Mouse (Mus musculus): ENCODE measurements around the gene Rnf40. TPM values are rescaled to one million over a fixed set of nuclear protein-coding genes. Genes with fewer than 3 reads are reported as not detected.
A peak's percentile ranks its signal among the peaks of the same experiment; 100 is the strongest.

Rnf40 gene
- total RNA-seq (2021) = 10 to 100 TPM; 48.4 to 50.5 TPM
- long read RNA-seq, experiment 1, full-length matches to known transcripts = 40 of 62 reads
- long read RNA-seq, experiment 1, partial matches to known transcripts = 7 of 62 reads
- long read RNA-seq, experiment 1, other reads (novel, unspliced or antisense) = 15 of 62 reads
- long read RNA-seq, experiment 2, full-length matches to known transcripts = 53 of 89 reads
- long read RNA-seq, experiment 2, partial matches to known transcripts = 14 of 89 reads
- long read RNA-seq, experiment 2, other reads (novel, unspliced or antisense) = 22 of 89 reads

DNA sequence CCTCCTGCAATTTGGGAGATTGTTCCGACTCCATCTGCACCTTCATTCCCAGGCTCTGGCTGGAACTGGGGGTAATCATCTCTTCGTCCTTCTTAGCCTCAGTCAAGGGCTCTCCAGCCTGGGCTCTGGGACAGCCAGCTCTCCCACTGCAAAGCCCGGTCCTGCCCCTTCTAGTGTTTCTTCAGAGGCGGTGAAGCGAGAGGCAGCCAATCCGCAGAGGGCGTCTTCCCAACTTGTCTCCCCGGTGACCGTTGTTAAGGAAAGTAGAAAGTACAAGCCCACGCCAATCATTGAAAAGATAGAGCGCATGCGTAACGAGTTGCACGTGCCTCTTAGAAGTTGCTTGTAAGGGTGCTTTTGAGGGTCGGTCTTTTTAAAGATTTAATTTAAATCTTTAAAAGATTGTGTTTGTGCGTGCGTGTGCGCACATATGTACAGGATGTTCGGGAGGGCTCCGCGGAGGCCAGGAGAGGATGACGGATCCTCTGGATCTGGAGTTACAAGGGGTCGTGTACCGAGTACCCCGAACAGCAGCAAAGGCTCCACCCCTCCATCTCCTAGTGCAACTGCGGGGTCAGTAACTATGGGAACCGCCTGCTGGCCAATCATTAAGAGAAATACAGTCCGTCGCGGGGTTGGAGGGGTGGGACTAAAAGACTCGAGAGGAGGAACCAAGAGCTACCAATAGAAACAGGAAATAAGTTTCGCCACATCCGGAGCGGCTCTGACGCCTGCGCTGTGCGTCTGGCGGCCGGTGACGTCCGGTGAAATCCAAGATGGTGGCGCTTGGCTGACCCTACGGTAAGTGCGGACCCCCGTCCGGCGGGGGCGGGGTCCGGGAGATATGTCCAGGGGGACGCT is at the start of gene Rnf40, which contains the start of gene Ccdc189:
Gene Rnf40 (plus strand): TSS at position 757 of the 861 bp plus-strand sequence.
Gene Ccdc189 (minus strand): TSS at position 585 of the 861 bp plus-strand sequence.
- DNase-seq (ENCODE audit: low spot score in 2 of 2) = peak; percentile 69 to 89

DNA sequence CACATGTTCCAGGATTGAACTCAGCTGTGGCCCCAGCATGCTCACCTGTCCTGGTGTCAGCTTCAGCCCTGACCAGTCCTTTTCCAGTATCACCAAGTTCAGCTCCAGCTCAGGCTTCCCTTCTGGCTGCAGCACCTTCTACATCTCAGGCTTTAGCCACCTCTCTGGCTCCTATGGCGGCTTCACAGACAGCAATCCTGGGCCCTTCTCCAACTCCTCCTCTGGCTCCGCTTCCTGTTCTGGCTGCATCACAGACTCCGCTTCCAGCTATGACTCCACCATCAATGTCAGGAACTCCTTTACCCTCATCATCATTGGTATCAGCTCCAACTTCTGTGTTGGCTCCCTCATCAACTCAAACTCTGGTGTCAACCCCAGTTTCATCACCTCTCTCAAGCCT is 46.9 kb upstream of the Rnf40 start:
- DNase-seq (ENCODE audit: low spot score in 2 of 2) = no peak

DNA sequence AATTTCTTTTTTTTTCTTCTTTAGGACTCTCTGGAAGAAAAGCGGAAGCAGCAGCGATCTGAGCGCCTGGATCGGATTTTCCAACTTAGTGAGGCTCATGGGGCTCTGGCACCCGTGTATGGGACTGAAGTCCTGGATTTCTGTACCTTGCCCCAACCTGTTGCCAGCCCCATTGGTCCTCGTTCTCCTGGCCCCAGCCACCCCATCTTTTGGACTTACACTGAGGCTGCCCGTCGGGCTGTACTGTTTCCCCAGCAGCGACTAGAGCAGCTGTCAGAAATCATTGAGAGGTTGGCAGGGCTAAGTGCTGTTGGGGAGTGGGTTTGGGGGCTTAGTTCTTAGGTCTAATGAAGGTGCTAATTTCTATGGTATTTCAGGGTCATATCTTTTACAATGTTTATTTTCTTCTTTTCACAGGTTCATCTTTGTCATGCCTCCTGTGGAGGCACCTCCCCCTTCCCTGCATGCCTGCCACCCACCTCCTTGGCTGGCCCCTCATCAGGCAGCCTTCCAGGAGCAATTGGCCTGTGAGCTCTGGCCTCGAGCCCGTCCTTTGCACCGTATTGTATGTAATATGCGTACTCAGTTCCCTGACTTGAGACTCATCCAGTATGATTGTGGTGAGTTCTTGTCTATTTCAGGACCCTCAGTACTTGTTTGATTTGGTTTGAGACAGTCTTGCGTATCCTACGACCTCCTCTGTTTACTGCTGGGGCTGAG is 39.3 kb upstream of the Rnf40 start:
- DNase-seq (ENCODE audit: low spot score in 2 of 2) = no peak

DNA sequence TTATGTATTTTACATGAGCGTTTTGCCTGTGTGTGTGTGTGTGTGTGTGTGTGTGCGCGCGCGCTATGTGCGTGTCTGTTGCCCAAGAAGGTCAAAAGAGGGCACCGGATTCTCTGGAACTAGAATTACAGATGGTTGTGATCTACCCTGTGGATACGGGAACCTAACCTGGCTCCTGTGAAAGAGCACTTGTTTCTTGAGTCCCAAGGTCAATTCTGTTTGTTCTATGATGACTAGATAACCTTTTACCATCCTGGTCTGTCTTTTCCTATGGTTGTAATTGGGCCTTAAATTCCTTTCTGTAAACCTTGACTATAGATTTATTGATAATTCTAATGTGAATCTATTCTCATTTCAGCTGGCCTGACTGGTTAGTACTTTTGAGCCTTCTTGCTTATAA is 37.0 kb upstream of the Rnf40 start:
- DNase-seq (ENCODE audit: low spot score in 2 of 2) = no peak

DNA sequence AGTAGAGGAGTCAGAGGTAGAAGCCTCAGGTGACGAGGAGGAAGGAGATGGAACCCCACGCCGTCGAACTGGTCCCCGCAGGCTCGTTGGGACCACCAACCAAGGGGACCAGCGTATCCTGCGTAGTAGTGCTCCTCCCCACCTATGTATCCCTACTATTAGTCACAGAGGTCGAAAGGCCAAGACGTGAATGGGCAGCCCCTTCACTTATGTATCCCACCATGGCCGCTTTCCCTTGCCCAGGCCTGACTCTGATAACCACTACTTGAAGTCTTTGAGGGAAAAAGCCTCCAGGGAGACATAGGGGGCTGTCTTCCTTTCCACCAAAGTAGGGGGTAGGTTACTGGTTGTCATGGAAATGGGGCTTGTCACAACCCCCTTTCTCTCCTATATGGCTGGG is 28.0 kb upstream of the Rnf40 start:
- DNase-seq (ENCODE audit: low spot score in 2 of 2) = no peak

DNA sequence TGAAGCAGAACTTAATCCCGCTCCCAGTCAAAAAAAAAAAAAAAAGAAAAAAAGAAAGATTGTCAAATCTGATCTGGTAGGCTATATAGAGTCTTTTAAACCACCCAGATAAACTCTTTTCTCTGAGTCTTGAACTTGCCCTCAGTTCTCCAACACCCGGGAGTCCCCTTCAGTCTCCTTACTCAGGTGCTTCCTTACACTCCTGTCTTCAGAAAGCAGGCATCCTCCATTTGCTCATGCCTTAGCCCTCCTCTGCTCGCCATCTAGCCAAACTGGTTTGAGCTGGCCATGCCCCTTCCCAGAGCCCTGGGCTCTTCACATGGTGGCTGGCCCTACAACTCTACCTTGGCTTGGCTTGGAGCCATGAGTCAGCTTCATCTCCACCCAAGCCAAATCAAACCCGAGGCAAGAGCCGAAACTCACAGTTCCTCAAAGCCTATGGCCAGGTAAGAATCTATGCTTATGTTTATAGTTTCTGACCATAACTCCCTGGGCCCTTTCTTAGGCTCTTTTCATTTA is 27.2 kb upstream of the Rnf40 start, which contains the start of gene Tmem265:
Gene Tmem265 (plus strand): TSS at position 51 of the 519 bp plus-strand sequence.
- no peak for DNase-seq (ENCODE audit: low spot score in 2 of 2)

DNA sequence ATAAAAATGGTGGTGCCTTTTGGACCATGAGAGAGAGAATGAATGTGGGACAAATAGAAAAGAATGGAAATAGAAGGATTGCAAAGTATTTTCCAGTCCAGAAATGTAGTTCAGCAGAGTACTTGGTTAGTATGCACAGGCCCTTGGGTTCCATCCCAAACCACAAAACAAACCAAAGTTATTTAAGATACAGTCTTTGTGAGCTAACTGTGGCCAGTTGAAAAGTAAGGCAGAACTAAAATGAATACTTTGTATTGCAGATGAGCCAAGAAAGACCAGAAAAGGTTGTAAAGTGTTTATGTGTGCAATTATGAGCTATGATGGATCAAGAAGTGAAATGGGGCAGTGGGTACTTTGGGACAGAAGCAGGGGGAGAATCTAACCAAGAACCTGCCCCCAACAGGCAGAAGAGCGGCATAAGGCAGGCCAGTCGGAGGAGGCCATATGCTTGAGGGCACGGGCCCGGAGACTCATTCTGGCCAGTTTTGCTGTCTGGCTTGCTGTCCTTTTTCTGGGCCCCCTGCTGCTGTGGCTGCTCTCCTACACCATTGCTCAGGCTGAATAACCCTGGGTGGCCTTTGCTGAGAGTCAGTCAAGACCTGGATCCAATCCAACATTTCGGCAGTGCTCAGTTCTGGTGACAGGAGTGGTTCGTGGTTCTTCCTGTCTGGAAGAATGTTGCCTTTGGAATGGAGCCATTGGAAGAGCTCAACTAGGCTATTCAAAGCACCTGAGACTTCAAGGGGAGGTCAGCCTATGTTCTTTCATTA is 24.0 kb upstream of the Rnf40 start:
- DNase-seq (ENCODE audit: low spot score in 2 of 2) = no peak

DNA sequence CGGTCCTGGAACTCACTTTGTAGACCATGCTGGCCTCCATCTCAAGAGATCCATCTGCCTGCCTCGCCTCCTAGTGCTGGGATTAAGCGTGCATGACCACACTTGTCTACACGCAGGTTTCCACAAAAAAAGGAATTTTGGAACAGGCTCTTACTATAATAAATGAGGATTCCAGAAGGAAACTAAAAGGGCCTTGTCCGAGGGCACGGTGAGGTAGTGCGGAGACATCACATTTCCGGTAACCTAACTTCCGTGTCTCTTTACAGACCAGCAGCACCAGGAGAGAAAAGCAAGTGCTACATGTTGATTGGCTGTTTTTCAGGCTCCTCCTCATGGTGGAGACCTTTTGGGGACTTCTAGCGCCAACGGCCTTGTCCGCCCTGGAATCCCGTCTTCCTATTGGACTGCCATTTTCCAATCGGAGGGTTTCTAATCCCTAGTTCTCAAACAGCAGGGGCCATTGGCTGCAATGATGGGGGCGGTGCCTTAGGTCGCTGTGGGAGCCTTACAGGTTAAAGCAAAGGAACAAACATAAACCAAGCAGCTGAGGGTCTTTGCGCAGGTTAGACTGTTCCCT is 15.6 kb upstream of the Rnf40 start, which contains the start of gene Phkg2:
Gene Phkg2 (plus strand): TSS at position 446 of the 577 bp plus-strand sequence.
- DNase-seq (ENCODE audit: low spot score in 2 of 2) = peak; percentile 61 to 85

DNA sequence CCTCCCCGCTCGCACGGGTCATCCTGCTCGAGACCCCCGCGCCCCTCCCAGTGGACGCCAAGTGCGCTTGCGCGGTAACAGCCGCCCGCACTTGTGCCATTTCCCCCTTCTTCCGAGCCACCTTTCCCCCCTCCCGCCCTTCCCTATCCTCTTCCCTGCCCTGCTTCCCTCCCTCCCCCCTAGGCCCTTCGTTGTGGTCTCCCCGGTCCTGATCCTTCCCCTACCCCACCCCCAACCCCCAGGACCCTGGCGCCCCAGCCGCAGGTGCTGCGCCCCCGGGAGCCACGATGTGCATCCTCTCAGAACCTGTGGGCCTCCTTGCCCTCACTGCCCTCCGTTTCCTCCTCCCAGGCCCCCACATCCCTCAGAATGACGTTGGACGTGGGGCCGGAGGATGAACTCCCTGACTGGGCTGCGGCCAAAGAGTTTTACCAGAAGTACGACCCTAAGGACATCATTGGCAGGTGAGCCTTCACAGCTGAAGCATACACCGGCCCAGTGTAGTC is 15.0 kb upstream of the Rnf40 start:
- DNase-seq (ENCODE audit: low spot score in 2 of 2) = peak in 1 of 2 experiments; percentile 22

DNA sequence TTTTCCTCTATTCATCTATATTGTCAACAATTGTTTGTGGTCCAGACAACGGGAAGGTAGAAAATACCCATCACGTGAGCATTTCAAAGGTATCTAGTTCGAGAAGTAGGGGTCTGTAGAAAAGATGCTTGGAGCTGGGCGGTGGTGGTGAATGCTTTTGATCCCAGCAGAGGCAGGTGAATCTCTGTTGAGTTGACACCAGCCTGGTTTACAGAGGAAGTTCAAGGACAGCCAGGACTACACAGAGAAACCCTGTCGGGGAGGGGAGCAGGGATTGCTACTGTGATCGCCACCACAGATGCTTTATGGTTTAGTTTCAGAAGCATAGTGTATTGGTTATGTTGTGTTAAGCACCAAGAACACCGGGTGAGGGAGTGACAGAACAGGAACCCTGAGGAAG is 14.5 kb upstream of the Rnf40 start:
- no peak for DNase-seq (ENCODE audit: low spot score in 2 of 2)

DNA sequence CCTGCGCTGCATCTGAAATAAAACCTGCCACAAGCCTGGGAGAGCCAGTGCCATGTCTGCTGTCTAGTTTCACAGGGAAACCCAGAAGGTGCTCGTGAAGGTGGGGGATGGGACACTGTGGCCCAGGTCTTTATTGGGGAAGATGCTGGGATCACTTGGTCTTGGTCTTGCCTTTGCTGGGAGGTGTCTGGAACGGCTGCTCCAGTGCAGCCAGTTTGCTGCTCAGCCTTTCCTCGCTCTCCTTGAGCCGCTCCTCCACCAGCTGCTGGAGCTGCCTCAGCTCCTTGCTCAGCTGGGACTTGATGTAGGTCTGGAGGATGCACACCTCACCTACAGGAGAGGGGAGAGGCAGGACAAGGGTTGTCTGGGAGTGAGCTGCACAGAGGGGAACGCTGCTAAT is 5.3 kb upstream of the Rnf40 start:
- no peak for DNase-seq (ENCODE audit: low spot score in 2 of 2)

DNA sequence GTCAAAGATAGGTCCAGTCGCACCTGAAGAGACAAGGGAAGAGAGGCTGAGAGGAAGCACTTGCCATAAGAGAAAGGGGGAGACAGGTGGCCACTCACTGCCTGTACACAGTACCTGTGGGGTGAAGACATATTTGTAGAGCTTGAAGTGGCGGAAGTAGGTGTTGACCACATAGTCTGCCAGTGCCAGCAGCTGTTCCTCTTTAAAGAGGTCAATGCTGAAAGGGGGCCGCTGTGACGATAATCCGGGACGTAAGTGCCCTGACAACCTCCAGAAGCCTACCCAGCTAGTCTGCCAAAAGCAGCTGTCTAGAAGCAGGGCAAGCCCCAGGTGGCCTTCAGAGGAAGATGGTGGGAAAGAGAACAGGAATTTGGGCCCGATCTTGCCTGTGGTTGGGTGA is 3.5 kb upstream of the Rnf40 start:
- DNase-seq (ENCODE audit: low spot score in 2 of 2) = no peak

DNA sequence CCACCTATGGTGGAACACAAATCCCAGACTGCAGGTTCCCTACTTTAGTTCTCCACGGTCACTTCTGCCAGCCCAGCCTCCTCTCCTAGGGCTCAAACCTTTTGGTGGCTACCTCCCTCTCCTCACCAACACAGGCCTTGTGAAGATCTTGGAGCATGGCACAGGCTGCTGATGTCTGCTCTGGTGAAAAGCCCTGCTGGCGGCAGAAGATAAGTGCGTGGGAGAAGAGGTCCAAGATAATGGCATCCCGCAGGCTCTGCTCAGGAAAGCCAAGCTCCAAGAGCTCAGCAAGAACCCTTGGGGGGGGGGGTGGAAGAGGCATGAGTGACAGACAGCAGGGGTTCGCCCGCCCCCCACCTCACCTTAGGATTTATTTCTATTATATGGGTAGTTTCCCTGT is 2.4 kb upstream of the Rnf40 start:
- no peak for DNase-seq (ENCODE audit: low spot score in 2 of 2)

DNA sequence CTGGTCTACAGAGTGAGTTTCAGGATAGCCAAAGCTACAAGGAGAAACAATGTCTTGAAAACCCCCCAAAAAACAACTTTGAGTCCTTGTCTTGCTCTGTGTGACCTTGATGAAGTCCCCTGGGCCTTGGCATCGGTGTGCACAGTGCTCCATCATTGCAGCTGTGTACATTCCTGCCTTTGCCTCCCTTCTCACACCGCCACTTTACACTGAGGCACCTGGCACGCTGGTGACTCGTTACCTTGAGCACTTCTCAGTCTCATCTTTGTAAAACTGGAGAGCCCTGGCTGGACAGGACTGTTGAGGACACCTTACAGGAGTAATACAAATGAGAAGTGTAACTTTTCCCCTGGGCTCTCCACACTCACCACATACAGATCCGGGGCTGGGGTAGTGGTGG is 1.4 kb upstream of the Rnf40 start:
- no peak for DNase-seq (ENCODE audit: low spot score in 2 of 2)

DNA sequence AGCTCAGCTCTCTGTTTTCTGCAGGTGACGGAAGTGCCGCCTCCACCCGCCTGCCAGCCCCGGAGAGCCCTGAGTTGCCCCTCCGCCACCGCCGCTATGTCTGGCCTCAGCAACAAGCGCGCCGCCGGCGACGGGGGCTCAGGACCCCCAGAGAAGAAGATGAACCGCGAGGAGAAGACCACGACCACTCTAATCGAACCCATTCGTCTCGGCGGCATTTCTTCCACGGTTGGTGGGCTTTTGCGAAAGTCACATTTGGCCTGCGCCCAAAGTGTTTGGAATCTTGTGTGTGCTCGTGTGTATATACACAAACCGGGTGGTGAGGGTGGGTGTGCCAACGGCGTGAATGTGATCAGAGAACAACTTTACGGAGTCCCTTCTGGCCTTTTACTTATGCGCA is 334 bp downstream of the Rnf40 start:
- no peak for DNase-seq (ENCODE audit: low spot score in 2 of 2)

DNA sequence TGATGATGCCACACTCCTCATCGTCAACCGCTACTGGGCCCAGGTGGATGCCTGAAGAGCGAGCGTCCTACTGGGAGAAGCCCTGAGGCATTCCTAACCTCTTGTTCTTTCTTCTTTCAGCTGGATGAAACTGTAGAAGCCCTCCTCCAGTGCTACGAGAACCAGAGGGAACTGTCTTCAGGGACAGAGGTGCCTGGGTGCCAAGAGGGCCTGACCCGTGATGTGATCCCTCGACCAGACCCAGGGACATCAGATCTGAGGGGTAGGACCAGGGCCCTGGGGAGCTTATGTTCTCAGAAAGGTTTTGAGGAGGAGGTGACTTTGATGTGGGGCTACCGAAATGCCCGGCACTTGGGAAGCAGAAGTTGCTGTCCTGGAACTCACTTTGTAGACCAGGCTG is 1.1 kb downstream of the Rnf40 start:
- DNase-seq (ENCODE audit: low spot score in 2 of 2) = no peak

DNA sequence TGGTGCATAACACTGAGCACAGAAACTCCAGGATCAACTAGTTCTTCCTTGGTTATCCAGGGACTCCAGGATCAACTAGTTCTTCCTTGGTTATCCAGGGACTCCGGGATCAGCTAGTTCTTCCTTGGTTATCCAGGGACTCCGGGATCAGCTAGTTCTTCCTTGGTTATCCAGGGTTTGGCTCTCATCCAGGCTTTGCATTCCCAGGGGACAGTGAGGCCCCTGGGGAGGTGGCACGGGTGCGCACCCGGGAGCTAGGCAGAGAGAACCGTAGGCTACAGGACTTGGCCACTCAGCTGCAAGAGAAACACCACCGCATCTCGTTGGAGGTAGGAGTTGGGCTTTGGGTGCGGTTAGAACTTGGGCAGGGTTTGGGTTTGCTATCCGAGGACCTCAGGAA is 2.5 kb downstream of the Rnf40 start:
- DNase-seq (ENCODE audit: low spot score in 2 of 2) = no peak

DNA sequence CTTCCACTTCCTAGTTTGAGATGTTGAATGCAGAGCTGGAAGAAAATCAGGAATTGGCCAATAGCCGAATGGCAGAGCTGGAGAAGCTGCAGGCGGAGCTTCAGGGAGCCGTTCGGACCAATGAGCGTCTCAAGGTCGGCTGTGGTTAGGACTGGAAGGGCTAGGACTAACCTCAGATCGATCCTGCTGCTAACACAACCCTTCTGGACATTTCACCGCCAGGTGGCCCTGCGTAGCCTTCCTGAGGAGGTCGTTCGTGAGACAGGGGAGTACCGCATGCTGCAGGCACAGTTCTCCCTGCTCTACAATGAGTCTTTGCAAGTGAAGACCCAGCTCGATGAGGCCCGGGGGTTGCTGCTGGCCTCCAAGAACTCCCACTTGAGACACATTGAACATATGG is 4.0 kb downstream of the Rnf40 start:
- DNase-seq (ENCODE audit: low spot score in 2 of 2) = no peak

DNA sequence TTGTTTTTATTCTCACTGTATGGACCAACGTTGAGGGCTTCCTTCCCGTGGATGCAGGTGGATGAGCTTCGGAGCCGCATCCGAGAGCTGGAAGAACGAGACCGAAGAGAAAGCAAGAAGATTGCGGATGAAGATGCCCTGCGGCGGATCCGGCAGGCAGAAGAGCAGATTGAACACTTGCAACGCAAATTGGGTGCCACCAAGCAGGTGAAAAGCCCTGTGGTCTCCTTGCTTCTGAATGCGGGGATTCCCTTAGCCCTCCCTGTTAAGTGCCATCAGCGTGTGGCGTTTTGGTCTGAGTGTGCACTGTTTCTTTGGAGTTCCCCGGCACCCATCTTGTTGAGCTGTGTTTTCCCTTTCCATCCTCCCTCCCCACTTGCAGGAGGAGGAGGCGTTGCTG is 8.2 kb downstream of the Rnf40 start:
- no peak for DNase-seq (ENCODE audit: low spot score in 2 of 2)

DNA sequence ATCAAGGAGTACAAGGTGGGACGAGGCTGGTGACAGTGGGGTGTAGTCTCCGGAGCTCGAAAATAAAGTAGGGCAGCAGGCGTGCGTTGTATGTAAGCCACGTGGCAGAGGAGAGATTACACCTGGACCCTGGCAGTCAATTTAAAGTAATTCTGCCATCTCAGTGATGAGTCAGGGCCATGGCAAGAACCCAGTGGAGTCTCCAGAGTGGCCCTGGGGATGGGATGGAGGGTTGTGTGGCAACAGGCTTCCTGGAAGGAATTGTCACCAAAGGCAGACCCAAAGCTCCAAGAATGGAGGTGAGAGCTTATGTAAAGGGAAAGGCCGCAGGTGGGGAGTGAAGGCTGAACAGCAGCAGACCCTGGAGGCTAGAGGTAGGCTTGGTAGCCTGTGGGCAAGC is 12.0 kb downstream of the Rnf40 start:
- no peak for DNase-seq (ENCODE audit: low spot score in 2 of 2)

Data from gastrocnemius, postnatal 4 days (tissue).